Mouse (Mus musculus): Measurements from ENCODE around the gene Fam13c. TPM values are rescaled to one million over a fixed set of nuclear protein-coding genes. Genes with fewer than 3 reads are reported as not detected.

Fam13c gene
- total and polyA plus RNA-seq, 2 experiments from 2014 or later, result 10.1 to 23.6 TPM

GRCm38 (mm10) chr10:70584171-70584570 is 143.9 kb downstream of the Fam13c start:
- ATAC-seq (ENCODE audit: low FRiP score) (no peak), DNase-seq (ENCODE audit: low spot score) (no peak)
- Histone ChIP-seq H3K27ac (ENCODE audit: low read depth, low read length) (no peak overlapping the region), H3K27me3 (ENCODE audit: insufficient read depth, low read length) (no peaks in the 10 kb centered on the region), H3K4me2 (ENCODE audit: low read depth, low read length, poor library complexity, severe bottlenecking) (no peak overlapping the region), H3K4me1 (ENCODE audit: insufficient read depth, low read length) (no peaks in the 10 kb centered on the region), H3K9ac (replicated peaks; ENCODE audit: low read length, poor library complexity, severe bottlenecking) (no peak overlapping the region), H3K9me3 (ENCODE audit: low read length) (no peaks in the 10 kb centered on the region), H3K36me3 (ENCODE audit: insufficient read depth, low read length) (no peaks in the 10 kb centered on the region; the same call in 1 of the 2 replicates), H3K4me3 (ENCODE audit: low read depth, low read length) (no peak overlapping the region)
- 90% methylated on average over 1 of the region's 1 CpGs for WGBS
- no peak for TF ChIP-seq CTCF (IDR thresholded peaks at IDR 0.05)

DNA sequence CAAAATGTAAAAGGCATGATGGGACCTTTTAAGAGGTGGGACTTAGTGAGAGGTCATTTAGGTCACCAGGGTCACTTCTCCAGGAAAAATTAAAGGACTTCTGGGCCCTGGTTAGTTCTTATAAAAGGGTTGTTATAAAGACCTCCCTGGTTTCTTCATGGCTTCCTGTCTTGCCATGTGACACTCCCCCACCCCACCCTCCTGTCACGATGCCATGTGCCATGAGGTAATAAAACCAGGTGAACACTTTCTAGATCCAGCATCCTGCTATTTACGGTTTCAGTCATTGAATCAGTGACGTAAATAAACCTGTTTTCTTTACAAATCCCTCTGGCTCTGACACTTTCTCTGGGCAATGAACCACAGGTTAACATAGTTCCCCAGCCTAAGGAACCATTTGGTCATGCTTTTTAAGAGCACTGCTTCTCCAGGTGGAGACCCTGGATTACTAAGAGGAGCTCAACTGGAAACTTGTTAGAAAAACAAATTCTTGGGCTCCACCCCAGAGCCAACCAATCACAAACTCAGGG is 146.7 kb downstream of the Fam13c start:
- no peak overlapping the region for H3K9ac ChIP-seq (replicated peaks; ENCODE audit: low read length, poor library complexity, severe bottlenecking)
- H3K36me3 ChIP-seq (ENCODE audit: insufficient read depth, low read length), result no peaks in the 10 kb centered on the region; the same call in 1 of the 2 replicates
- H3K4me2 ChIP-seq (ENCODE audit: low read depth, low read length, poor library complexity, severe bottlenecking), result no peak overlapping the region
- no peaks in the 10 kb centered on the region for H3K9me3 ChIP-seq (ENCODE audit: low read length)
- no peaks in the 10 kb centered on the region for H3K27me3 ChIP-seq (ENCODE audit: insufficient read depth, low read length)
- no peak for TF ChIP-seq CTCF (IDR thresholded peaks at IDR 0.05)
- DNase-seq (ENCODE audit: low spot score) (no peak), ATAC-seq (ENCODE audit: low FRiP score) (no peak)
- WGBS, result 92% methylated on average over 3 of the region's 3 CpGs
- H3K4me1 ChIP-seq (ENCODE audit: insufficient read depth, low read length), result no peaks in the 10 kb centered on the region
- no peak overlapping the region for H3K4me3 ChIP-seq (ENCODE audit: low read depth, low read length)
- H3K27ac ChIP-seq (ENCODE audit: low read depth, low read length), result no peak overlapping the region

DNA sequence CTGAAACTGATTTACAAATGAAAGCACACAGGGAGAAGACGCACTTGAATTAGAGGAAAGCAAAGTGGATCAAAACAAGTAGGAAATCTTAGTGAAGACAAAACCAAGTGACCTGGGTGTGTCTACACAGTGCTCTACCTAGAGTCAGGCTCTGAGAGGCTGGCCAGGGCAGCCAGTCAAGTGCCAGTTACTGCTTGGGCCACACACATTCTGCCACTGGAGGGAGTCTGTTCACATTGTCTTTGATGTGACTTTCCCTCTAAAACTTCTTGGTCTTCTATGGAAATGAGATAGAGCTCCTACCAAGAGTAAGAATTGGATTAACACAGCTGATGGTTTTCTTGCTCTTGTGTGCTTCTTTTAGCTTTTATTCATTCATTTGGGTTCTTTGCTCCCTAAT is 153.7 kb downstream of the Fam13c start:
- peak; percentile 64 for TF ChIP-seq CTCF (IDR thresholded peaks at IDR 0.05)
- H3K4me3 ChIP-seq (ENCODE audit: low read depth, low read length), result no peak overlapping the region
- H3K4me2 ChIP-seq (ENCODE audit: low read depth, low read length, poor library complexity, severe bottlenecking), result no peak overlapping the region; the same call in 1 of the 2 replicates
- H3K9ac ChIP-seq (replicated peaks; ENCODE audit: low read length, poor library complexity, severe bottlenecking), result no peak overlapping the region
- no peaks in the 10 kb centered on the region for H3K27me3 ChIP-seq (ENCODE audit: insufficient read depth, low read length)
- no peak overlapping the region for H3K27ac ChIP-seq (ENCODE audit: low read depth, low read length)
- WGBS, result 36% methylated on average over 1 of the region's 1 CpGs
- ATAC-seq (ENCODE audit: low FRiP score) (no peak), DNase-seq (ENCODE audit: low spot score) (peak; percentile 69)
- H3K4me1 ChIP-seq (ENCODE audit: insufficient read depth, low read length), result peaks cover 5% of the 10 kb centered on the region; the same call in 1 of the 2 replicates
- H3K36me3 ChIP-seq (ENCODE audit: insufficient read depth, low read length), result no peaks in the 10 kb centered on the region
- no peaks in the 10 kb centered on the region for H3K9me3 ChIP-seq (ENCODE audit: low read length)

DNA sequence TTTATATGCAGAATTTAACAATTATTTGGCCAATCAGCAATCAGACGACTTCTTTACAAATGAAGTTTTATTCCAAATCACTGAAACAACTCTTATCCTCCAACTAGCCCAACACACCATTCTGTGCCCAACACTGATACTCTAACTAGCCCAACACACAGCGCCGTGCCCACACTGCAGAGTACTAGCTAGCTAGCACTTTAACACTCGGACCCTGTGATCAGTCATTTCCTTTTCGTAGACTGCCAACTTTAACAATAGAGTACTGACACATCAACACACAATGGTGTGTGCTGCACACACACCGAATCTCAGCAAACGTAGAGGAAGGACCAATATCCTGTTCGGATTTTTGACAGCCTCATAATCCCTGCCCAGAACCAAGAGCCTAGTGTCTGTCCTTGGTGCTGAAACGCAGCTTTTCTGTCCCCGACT is 157.8 kb downstream of the Fam13c start:
- no peak for TF ChIP-seq CTCF (IDR thresholded peaks at IDR 0.05)
- Histone ChIP-seq H3K4me2 (ENCODE audit: low read depth, low read length, poor library complexity, severe bottlenecking) (peak overlapping the region; percentile 91), H3K4me1 (ENCODE audit: insufficient read depth, low read length) (peaks cover 5% of the 10 kb centered on the region; the same call in 1 of the 2 replicates), H3K27me3 (ENCODE audit: insufficient read depth, low read length) (no peaks in the 10 kb centered on the region), H3K9me3 (ENCODE audit: low read length) (no peaks in the 10 kb centered on the region), H3K36me3 (ENCODE audit: insufficient read depth, low read length) (no peaks in the 10 kb centered on the region), H3K27ac (ENCODE audit: low read depth, low read length) (peak overlapping the region; percentile 97), H3K4me3 (ENCODE audit: low read depth, low read length) (peak overlapping the region; percentile 74), H3K9ac (replicated peaks; ENCODE audit: low read length, poor library complexity, severe bottlenecking) (peak overlapping the region; percentile 97)
- ATAC-seq (ENCODE audit: low FRiP score) (no peak), DNase-seq (ENCODE audit: low spot score) (peak; percentile 60)
- 6% methylated on average over 10 of the region's 10 CpGs for WGBS

DNA sequence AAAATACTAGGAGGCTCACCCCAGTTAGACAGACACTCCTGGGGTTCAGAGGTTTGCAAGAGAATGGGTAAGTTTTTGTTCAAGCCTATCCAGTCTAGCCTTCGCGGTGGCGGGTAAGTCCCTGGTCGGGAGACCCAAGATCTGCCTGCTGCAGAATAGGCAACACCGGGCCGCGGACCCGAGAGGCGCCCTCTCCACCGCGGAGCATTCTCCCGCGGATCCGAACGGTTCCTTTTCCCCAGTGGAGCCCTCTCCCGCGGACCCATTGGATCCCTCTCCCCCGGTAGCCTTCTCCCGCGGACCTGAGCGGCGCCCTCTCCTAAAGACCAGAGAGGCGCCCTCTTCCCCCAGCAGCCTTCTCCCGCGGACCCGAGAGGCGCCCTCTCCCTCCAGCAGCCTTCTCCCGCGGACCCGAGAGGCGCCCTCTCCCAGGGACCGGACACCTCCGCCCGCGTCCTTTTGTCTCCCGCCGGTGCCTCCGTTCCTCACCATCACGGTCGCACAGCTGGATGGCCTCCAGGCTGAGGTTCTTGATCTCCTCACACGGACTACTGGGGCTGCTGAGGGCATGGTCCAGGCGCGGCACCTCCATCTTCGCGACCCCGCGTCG is 158.3 kb downstream of the Fam13c start:
- peaks cover 5% of the 10 kb centered on the region; the same call in 1 of the 2 replicates for H3K4me1 ChIP-seq (ENCODE audit: insufficient read depth, low read length)
- H3K36me3 ChIP-seq (ENCODE audit: insufficient read depth, low read length), result no peaks in the 10 kb centered on the region
- ATAC-seq (ENCODE audit: low FRiP score) (peak; percentile 53), DNase-seq (ENCODE audit: low spot score) (peak; percentile 58)
- H3K4me2 ChIP-seq (ENCODE audit: low read depth, low read length, poor library complexity, severe bottlenecking), result peak overlapping the region; percentile 91
- peak overlapping the region; percentile 74 for H3K4me3 ChIP-seq (ENCODE audit: low read depth, low read length)
- H3K27ac ChIP-seq (ENCODE audit: low read depth, low read length), result peak overlapping the region; percentile 97
- H3K9me3 ChIP-seq (ENCODE audit: low read length), result no peaks in the 10 kb centered on the region
- TF ChIP-seq CTCF (IDR thresholded peaks at IDR 0.05), result peak; percentile 24; the same call in 1 of the 2 replicates
- H3K27me3 ChIP-seq (ENCODE audit: insufficient read depth, low read length), result no peaks in the 10 kb centered on the region
- WGBS, result under 1% methylated on average over 43 of the region's 48 CpGs
- peak overlapping the region; percentile 97 for H3K9ac ChIP-seq (replicated peaks; ENCODE audit: low read length, poor library complexity, severe bottlenecking)
